Mouse (Mus musculus) heart, postnatal 14 days (tissue): ENCODE data around the gene Prickle3. TPM values are rescaled to one million over a fixed set of nuclear protein-coding genes. Genes with fewer than 3 reads are reported as not detected.
A peak's percentile ranks its signal among the peaks of the same experiment; 100 is the strongest.
"Not testable (repeated sequence)": the region's sequence is repeated elsewhere in the genome, so short reads cannot be mapped to it uniquely, and the experiment has no call there.

Source experiments
- DNase-seq, 2 experiments: peaks; one replicate each; pipeline ENCODE4 v3.0.0; 2021 to 2022
- intact Hi-C: fragments of 180-260 bp; cut with DNase I; formaldehyde crosslinking; loops from one replicate; pipeline ENCODE4 v1.15.1; 2025
- total RNA-seq, 2 experiments: library from RNA; stranded (reverse); gene quantifications; 2 replicates each; pipeline ENCODE4 v1.2.3; 2021

Gene Prickle3
- total RNA-seq, 2 experiments from 2014 or later: 19.4 to 21.4 TPM

DNA sequence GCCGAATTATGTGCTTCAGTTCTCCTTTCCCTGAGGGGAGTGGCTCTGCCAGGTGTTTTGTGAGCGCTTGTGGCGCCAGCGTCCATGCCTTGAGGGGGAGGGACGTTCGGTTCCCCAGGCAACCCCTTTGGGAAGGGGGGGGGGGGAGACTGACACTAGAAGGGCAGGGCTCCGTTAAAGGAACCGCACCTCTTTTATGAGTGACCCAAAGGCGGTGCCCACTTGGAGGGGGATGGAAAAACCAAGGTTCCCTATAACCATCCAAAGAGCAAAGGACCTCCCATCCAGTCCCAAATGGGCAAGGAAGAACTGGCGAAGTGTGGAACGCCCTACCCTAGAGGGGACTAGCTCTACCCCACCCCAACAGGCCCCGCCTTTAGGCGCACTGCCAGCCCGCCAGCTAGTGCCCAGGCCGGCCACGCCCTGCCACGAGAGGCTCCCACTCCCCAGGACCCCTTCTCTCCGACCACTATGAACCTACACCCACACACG lies 13.4 kb downstream of the Prickle3 start:
- intact Hi-C loops: no loop called here
- peak; percentile 75 to 76 for DNase-seq

DNA sequence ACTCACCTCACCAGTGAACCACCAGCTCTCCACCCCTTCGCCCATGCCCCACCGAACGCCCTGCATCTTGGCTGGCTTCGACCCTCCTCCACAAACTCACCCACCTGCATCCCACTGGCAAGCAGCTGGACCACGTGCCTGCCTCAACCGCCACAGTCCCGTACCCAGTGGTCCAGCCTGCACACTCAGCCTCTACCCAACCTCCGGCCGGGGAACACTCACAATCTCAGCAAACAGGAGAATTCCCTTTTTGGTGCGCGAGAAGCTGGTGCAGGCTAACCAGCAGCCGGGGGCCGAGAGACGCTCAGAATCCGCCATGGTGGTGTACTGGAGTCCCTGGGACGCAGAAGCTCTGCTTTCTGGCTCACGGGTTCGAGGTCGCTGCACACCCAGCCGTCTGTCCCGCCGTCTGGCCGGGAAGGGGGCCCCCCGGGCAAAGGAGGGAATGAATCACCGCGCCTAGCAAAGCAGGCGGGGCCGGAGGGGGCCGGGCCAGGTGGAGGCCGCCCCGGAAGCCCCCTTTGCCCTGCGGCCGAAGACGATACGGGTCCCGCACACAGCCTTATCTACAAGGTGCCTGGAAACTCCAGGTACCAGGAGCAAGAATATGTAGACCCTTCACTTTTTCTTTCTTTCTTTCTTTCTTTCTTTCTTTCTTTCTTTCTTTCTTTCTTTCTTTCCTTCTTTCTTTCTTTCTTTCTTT lies 14.0 kb downstream of the Prickle3 start, which contains the start of gene Plp2:
Plp2 (minus strand) TSS at position 470 of the 703 bp plus-strand sequence.
- peak; percentile 40 to 49 for DNase-seq
- intact Hi-C loops: no loop called here

DNA sequence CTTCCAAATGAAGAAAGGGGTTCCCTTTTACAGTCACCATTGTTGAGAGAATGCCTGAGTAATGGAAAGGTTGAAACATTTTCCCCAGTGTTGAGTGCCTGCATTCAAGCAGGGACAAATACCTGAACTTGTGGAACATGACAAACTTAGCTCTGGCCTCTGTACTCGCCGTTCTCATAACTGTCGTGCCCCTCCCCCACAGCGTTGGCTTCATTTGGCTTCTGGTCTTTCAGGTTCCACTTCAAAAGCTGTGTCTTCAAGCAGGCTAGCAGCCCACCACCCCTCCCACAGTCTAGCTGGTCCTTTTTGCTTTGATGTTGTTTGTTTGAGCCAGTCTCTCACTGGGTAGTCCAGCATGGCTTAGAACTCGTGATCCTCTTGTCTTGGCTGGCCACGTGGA lies 15.7 kb downstream of the Prickle3 start:
- intact Hi-C loops: no loop called here

DNA sequence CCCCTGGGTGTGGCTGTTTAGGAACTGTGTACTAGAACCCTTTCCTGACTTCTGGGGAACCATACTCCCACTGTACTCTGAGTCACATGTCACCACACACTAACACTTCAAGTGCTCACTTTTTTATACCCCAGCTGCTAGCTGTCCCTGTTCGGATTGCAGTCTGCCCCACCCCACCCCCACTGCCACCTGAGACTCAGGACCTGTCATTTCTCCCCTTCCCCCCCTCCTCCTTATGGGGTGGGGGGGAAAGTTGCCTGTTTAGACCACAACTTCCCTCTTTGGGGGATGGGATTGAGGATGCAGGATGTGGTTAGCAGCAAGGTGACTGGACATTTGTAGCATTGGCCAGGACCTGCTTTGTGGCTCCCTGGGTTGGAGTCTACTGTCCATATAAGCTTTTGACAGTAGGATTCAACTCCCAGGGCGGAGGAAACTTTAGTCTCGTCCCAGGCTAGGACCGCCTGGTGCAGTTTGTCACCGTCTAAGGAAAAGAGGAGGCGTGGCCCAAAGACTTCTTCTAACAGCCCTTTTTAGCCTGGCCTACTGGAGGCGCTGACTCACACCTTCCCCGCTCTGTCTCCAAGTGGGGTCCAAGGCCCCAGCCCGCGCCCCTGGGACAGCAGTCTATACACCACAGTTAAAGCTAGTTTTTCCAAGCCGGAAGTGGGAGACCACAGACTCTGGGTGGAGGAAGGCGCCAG lies 16.7 kb downstream of the Prickle3 start:
- intact Hi-C loops: no loop called here

More for the DNA sequence above, 15.7 kb downstream of the Prickle3 start:
- no peak for DNase-seq

DNA sequence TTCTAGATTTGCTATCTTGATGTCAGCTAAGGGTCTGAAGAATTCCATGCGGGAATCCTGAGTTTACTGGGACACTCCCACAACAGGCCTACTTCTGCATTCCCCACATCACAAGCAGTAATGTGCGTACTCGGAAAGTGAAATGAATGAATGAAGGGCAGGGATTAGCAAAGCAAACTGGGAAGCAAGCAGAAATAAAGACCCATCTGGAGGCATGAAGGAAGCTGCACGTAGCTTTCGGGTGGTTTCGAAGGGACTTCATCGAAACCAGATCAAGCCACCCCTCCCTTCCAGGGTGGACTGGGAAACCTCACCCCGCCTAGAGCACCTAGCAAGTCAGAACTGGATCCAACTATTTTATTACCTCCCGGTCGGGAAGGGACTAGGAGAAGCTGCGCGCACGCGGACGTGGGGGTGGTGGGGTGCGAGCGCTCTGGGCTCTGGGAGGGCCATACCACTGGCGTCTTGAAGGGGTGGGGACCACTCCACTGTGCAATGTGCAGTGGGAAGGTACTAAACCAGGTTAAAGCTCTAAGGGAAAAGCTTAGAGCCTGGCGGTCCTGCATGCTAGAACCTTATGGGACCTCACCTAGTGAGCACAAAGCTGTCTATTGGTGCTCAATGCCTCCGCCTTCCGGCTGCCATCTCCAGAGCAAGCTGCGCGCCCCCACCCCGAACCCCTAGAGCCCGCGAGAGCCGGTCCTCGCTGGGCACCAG lies 17.4 kb downstream of the Prickle3 start:
- no peak for DNase-seq
- intact Hi-C loops: no loop called here

More for the DNA sequence above, 16.7 kb downstream of the Prickle3 start:
- no peak for DNase-seq

DNA sequence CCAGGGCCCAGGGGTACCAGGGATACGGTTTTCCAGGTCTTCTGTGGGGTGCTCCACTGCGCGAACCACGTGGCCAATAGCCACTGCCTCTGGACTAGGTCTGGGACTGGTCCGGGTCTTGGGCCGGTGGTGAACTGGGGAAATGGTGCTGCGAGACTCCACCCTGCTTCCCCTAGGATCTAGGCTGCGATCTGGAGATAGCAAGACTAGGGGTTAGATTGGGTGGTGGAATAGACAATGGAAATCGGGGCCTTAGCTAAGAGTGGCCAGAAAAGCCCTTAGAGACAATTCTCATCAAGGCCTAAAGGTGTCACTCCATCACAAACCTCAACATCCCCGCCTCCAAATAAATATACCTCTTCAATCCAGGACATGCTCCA lies 17.9 kb downstream of the Prickle3 start:
- no peak for DNase-seq
- intact Hi-C loops: no loop called here

DNA sequence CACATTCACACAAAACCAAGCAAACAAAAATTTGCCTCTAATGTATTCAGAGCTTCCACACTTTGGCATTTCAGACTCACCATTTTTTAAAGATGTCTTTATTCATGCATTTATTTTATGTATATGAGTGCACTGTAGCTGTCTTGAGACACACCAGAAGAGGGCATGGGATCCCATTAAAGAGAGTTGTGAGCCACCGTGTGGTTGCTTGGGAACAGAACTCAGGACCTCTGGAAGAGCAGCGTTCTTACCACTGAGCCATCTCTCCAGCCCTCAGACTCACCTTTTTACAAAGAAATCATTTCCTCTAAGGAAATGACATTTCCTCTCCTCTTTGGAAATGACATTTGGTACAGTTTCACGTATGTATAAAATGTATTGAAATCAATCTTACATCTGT lies 21.9 kb downstream of the Prickle3 start:
- intact Hi-C loops: no loop called here
- DNase-seq: no peak

DNA sequence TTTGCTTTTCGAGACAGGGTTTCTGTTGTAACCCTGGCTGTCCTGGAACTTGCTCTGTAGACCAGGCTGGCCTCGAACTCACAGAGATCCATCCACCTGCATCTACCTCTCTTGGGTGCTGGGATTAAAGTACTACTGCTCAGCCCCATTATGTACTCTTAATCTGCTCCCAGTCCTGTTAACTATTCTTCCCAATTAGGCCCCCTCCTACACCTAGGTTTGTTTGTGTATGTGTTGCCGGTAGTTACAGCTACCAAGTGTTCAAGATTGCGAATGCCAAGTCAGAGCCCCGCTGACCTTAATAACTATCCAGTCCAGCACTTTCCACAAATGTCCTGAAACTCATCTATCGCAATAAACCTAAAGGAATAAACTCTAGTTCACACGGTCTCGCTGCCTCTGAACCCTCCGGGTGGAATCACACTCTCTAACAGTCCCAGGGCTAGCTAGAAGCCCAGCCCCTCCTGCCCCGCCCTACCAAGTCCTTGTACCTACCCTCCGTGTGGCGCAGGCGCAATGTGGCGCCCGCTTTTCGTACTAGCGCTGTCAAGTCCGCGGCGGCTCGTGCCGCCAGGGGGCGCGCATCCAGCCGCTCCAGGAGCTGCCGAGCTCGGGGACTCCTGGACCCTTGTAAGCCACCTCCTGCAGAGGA lies 22.5 kb downstream of the Prickle3 start:
- DNase-seq: peak; percentile 94 to 95
- intact Hi-C loops: no loop called here

DNA sequence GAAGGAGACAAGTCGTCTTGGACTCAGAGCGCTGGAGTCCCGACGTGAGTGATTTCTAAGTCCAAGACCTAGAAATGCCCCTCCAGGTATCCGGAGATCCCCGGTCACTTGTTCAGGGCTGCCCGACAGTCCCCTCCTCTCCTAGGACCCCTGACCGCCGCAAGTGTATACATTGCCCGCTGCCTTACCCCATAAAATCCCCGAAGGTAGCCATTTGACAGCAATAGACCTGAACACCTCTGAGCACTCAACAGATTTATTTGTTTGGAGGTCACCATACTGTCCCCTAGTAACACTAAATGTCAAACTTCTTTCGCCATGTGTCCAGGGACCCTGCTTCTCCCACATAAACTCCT lies 23.0 kb downstream of the Prickle3 start:
- intact Hi-C loops: no loop called here
- no peak for DNase-seq

DNA sequence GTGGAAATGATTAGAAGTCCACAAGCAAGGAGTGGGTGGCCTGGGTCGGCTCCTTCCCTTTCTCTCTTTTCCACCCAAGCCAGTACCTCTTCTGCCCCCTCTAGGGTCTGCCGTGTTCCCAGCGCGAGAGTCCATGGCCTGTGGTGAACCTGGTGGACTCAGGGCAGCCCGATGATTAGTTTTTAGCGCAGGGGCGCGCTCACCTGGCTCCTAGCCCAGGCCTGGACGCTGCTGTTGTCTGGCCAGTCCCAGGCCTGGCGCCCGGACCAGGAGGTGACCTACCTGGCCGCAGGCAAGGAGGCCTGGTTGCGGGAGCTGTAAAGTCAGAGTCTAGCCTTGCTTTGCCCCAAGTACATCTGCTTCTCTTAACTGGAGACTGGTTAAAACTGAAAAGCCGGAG lies 23.8 kb downstream of the Prickle3 start, which contains the start of gene Magix:
Magix (minus strand) TSS at position 388 of the 400 bp plus-strand sequence.
- intact Hi-C loops: no loop called here
- peak; percentile 54 to 57 for DNase-seq

DNA sequence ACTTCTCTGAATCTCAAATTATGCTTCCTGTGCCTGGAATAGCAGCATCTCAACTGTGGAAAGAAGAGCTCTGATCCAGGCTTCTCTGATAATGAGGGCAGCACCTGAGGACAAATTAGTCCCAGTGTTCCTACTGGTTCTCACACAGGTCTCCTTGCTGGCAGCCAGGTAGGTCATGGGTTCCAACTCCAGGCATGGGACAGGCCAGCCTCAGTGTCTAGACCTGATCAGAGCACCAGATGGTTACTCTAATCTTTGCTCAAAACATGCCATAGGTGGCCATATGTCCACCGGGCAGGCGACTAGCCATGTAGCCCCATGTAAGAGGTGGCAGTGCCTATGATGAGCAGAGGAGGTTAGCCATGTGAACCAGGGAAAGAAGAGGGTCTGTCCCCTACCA lies 31.3 kb downstream of the Prickle3 start:
- no peak for DNase-seq
- intact Hi-C loops: no loop called here

DNA sequence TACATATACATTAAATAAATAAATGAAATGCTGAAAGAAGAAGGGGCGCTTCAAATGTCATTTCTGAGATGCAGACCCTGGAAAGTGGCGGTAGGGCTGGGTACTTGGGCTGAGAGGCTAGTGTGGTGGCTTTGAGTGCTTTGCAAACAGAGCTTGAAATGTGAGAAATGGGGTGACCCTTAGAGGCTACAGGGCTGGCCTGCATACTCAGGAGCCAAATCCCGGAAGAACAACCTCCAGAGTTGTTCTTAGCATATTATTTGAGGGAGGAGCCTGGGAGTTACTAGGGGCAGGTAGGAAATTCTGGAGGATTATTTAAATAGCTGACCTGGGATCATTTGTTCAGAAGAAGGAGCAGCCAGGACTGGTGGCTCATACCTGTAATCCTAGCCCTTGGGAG lies 33.4 kb downstream of the Prickle3 start:
- intact Hi-C loops: loop anchor here (5.0 to 10.0 kb wide), 2 partner anchors 218 to 366 kb away; no protein-coding TSS in a partner anchor
- no peak for DNase-seq

DNA sequence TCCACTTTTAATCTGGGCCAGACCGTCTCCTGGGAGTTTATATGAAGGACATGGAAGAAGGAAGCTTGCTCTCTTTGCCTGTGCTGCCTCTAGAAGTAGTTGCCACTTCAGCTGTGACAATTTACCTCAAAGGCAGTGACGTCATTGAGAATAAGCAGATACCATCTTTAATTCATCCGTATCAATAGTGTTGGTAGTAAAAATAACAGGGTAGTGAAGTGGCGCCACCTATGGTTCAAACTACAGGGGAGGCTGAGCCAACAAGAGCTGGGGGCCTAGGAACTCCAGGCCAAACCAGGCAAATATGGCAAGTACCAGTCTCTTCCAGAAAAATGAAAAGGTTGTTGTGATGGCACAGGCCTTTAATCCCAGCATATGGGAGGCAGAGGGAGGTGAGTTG lies 35.8 kb downstream of the Prickle3 start:
- intact Hi-C loops: loop anchor here (2.0 to 10.0 kb wide), 3 partner anchors 221 to 368 kb away; no protein-coding TSS in a partner anchor
- DNase-seq: peak; percentile 24 to 39

DNA sequence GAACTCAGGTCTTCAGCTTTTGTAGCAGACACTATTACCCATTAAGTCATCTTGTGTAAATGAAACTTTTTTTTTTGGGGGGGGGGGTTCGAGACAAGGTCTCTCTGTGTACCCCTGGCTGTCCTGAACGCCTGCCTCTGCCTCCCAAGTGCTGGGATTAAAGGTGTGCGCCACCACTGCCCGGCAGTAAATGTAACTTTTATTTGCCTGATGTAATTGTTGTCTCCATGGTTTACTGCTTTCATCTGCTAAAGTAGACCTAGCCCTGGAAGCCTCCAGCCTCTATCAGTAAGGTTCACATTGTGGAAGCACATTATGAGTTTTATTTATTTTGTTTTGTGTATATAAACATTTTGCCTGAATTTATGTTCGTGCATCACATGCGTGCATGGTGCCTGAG lies 39.5 kb downstream of the Prickle3 start:
- DNase-seq: no peak
- intact Hi-C loops: loop anchor here (10.0 kb wide), 1 partner anchor 372 kb away; no protein-coding TSS in a partner anchor

DNA sequence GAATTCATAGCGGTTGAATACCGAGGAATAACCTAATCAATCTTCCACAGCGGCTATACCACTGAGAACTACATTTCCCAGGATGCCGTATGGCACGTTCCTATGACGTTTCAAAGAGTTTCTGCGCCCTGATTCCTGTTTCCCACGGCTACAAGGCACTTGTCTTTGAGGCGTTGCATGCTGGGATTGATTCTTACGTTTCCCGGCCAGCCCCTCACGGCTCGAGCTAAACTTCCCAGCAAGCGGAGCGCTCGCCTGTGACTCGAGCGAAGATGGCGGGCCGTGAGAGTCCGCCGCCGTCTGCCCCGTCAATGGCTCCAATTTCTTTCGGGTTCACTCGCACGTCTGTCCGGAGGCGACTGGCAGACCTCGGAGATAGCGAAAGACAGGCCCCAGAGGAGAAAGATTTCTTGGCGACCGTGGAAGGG lies 39.9 kb downstream of the Prickle3 start, which contains the start of gene Gpkow:
Gpkow (plus strand) TSS at position 178 of the 428 bp plus-strand sequence.
- intact Hi-C loops: loop anchor here (10.0 kb wide), 1 partner anchor 372 kb away; no protein-coding TSS in a partner anchor
- DNase-seq: peak; percentile 69 to 80

DNA sequence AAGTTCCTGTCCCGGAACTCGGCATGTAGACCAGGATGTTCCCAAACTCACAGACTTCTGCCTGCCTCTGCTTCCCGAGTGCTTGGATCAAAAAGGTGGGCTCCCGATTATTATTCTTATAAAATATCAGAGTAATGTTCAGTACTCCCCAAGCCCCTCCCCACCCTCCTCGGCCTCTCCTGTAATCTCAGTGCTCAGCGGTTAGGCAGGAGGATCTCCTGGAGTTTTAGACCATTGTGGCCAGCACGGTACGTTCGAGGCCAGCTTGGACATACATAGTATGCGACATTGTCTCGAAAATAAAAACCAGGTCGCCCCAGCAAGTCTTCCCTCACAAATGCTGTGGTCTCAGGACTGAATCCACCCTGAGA lies 56.7 kb downstream of the Prickle3 start:
- intact Hi-C loops, DNase-seq: not testable (repeated sequence)

DNA sequence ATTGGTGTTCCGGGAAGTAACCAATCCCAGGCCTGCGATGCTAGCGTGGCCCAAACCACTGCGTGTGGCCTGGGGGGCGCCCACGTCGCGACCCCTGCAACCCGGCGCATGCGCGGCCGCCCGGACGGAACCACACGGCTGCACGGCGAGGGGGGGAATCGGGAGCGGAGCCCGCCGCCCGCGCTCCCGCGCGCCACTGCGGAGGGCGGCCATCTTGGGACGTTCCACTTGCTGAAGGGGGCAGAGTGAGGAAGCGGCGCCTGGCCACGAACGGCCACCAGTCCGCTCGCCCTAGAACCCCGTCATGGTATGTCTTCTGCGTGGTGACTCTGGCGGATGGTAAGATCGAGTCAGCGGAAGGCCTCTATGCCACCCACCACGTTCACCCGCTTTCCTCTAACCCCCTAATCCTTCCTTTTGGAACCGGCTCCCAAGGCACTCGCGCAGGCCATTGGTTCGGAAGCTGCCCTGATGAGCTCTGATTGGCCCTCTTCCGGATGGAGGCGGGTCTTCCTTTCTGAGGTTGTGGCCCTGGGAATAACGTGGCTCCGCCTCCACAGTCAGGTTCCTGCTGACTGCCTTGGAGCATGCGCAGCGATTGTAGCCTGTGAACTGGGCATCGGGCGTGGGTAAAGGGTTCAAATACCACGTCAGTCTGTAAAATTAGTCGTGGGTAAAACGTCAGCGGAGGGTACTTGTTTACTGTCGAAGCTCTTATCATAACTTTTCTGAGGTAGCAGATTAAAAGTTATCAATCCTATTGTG lies 57.3 kb downstream of the Prickle3 start, which contains the start of gene Wdr45:
Wdr45 (plus strand) TSS at position 199 of the 765 bp plus-strand sequence.
- peak; percentile 88 to 90 for DNase-seq
- intact Hi-C loops: not testable (repeated sequence)

DNA sequence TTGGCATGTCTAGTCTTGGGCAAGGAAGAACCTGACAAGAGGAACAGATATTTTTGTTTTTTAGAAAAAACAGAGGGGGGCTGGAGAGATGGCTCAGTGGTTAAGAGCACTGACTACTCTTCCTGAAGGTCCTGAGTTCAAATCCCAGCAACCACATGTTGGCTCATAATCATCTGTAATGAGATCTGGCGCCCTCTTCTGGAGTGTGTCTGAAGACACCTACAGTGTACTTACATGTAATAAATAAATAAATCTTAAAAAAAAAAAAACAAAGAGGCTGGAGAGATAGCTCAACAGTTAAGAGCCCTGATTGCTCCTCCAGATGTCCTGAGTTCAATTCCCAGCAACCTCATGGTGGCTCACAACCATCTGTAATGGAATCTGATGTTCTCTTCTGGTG lies 59.0 kb downstream of the Prickle3 start:
- intact Hi-C loops, DNase-seq: not testable (repeated sequence)
